Mouse (Mus musculus) E14TG2a.4 (cell line): ENCODE data around the gene Odf3b.

Experiments
- CTCF ChIP-seq: conservative IDR thresholded peaks from 2 replicates; pipeline ENCODE4 v1.5.1; 2014; ENCODE audit warnings: low read length
- POU5F1 ChIP-seq: IDR thresholded peaks from 2 replicates; pipeline ENCODE4 v1.6.1; 2014; ENCODE audit warnings: low read length, borderline replicate concordance

DNA sequence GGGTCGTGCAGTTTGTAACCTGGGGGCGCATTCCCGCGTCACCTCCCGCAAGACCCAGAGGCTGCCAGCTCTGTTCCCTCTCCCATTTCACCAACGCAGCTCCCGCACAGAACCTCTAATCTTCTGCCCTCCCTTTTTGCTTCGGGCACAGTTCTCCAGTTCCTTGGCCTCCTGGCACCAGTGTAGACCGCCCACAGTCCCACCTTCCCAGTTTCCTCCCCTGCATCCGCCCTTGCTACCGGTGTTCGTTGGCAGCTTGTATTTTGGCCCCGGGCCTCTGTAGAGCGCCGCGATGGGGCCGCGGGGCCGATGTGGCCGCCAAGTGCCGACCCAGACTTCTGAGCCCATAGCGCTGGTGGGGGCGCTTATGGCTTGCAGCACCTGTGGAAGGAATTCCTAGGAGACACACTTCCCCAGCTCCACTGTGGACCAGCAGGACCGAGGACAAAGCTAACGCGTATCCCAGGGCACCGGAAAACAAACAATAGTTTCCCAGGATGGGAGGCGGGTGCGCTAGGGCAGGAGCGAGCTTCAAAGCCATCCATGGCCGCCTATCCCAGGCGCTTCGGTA lies at the start of gene Odf3b:
- no peak for TF ChIP-seq CTCF
- no peak for TF ChIP-seq POU5F1
